Mouse (Mus musculus) cerebellum, postnatal 36 days (tissue): ENCODE measurements around the gene Enkd1.

ENCODE experiments used
- DNase-seq, 2 experiments: peaks; one replicate each; pipeline ENCODE4 v3.0.0; 2021 to 2022; ENCODE audit warnings: mixed read lengths in 2 of 2

The Enkd1 gene

GRCm38 (mm10) chr8:105700966-105701824, 6.8 kb downstream of the Enkd1 start, which contains the start of the genes Acd and Pard6a:
TSS of gene Acd (minus strand) at chr8:105701102.
TSS of gene Pard6a (plus strand) at chr8:105701148.
- peak; percentile 96 to 97 for DNase-seq

- DNase-seq, result peak in 1 of 2 experiments; percentile 64
Observed at GRCm38 (mm10) chr8:105700566-105700965, 7.4 kb downstream of the Enkd1 start.

- no peak for DNase-seq
Observed at GRCm38 (mm10) chr8:105699488-105700215, 8.4 kb downstream of the Enkd1 start.

GRCm38 (mm10) chr8:105698734-105699133, 9.3 kb downstream of the Enkd1 start:
- no peak for DNase-seq

- no peak for DNase-seq
Observed at GRCm38 (mm10) chr8:105697196-105697780, 10.7 kb downstream of the Enkd1 start.

- no peak for DNase-seq
Observed at GRCm38 (mm10) chr8:105695080-105695780, 12.8 kb downstream of the Enkd1 start.

- peak; percentile 65 to 71 for DNase-seq
Observed at GRCm38 (mm10) chr8:105694051-105694799, 13.8 kb downstream of the Enkd1 start.

- DNase-seq, result peak; percentile 83 to 90
Observed at GRCm38 (mm10) chr8:105693648-105694047, 14.4 kb downstream of the Enkd1 start.

GRCm38 (mm10) chr8:105692449-105693182, 15.4 kb downstream of the Enkd1 start:
- peak in 1 of 2 experiments; percentile 4 for DNase-seq

GRCm38 (mm10) chr8:105690978-105691377, 17.0 kb downstream of the Enkd1 start:
- DNase-seq, result no peak

GRCm38 (mm10) chr8:105689983-105690360, 18.0 kb downstream of the Enkd1 start:
- DNase-seq, result no peak

- DNase-seq, result no peak
Observed at GRCm38 (mm10) chr8:105689256-105689982, 18.6 kb downstream of the Enkd1 start.

- DNase-seq, result no peak
Observed at GRCm38 (mm10) chr8:105688242-105688752, 19.7 kb downstream of the Enkd1 start.

- DNase-seq, result no peak
Observed at GRCm38 (mm10) chr8:105687512-105687911, 20.5 kb downstream of the Enkd1 start.

- no peak for DNase-seq
Observed at GRCm38 (mm10) chr8:105686551-105686950, 21.5 kb downstream of the Enkd1 start.

- peak; percentile 49 to 54 for DNase-seq
Observed at GRCm38 (mm10) chr8:105685796-105686308, 22.2 kb downstream of the Enkd1 start, which contains the start of gene Carmil2. TSS of gene Carmil2 (plus strand) at chr8:105686274.

- DNase-seq, result no peak
Observed at GRCm38 (mm10) chr8:105685325-105685724, 22.7 kb downstream of the Enkd1 start.

GRCm38 (mm10) chr8:105677891-105678290, 30.1 kb downstream of the Enkd1 start:
- DNase-seq, result no peak

GRCm38 (mm10) chr8:105661167-105661566, 46.8 kb downstream of the Enkd1 start:
- DNase-seq, result no peak

- DNase-seq, result no peak
Observed at GRCm38 (mm10) chr8:105657641-105658040, 50.4 kb downstream of the Enkd1 start.
